Mouse (Mus musculus) inflammation-experienced regulatory T-cells (primary cell): Measurements from ENCODE around the gene Bsph2. TPM values are rescaled to one million over a fixed set of nuclear protein-coding genes. Genes with fewer than 3 reads are reported as not detected.

Source experiments
- polyA plus RNA-seq, 2 experiments: library from polyadenylated mRNA; unstranded; fragments of 100-300 nt; shearing (Covaris generic); gene quantifications; one replicate each; pipeline ENCODE4 v1.2.1; 2017

The Bsph2 gene
- not detected for polyA plus RNA-seq

GRCm38 (mm10) chr7:13570967-13571366 is at the start of gene Bsph2:
Bsph2 (minus strand) TSS chr7:13571067.

Other genes starting within 250 kb of the Bsph2 start
- under 1 TPM; 0.07 to 0.47 TPM for gene Pla2g4c, start 246.4 kb downstream of the Bsph2 start, polyA plus RNA-seq
- gene Cabp5, start 172.9 kb downstream of the Bsph2 start, polyA plus RNA-seq = under 1 TPM; 0.22 to 0.31 TPM
- 1 to 10 TPM in 1 of 2 experiments, not detected in 1; 2.6 TPM for gene Bsph1, start 120.2 kb downstream of the Bsph2 start, polyA plus RNA-seq
- not detected for gene Sult2a5, start 52.9 kb upstream of the Bsph2 start, polyA plus RNA-seq
- gene Sult2a2, start 162.4 kb upstream of the Bsph2 start, polyA plus RNA-seq = not detected